Mouse (Mus musculus) spleen, adult 2 months (tissue): Measurements from ENCODE around the gene Rbm14.

Experiments
- CTCF ChIP-seq: fragments of 200-500 bp; IDR thresholded peaks from 2 replicates; pipeline ENCODE4 v1.5.1; 2011; ENCODE audit warnings: mild to moderate bottlenecking, inconsistent platforms; ENCODE audit not compliant: insufficient read depth, insufficient read length, insufficient replicate concordance; ENCODE audit errors: extremely low read depth
- POLR2A ChIP-seq: fragments of 200-500 bp; IDR thresholded peaks from 2 replicates; pipeline ENCODE4 v1.6.1; 2011; ENCODE audit warnings: low read depth, low read length, inconsistent platforms

GRCm38 (mm10) chr19:4795929-4796328 is 15.5 kb downstream of the Rbm14 start:
- TF ChIP-seq CTCF (no peak), POLR2A (no peak)
